Mouse (Mus musculus) G1E (cell line): Measurements from ENCODE around the gene Sdc4.

Experiments
- CTCF ChIP-seq: IDR thresholded peaks from 2 replicates; pipeline ENCODE4 v1.5.1; 2012; ENCODE audit warnings: low read depth, low read length, inconsistent platforms, mixed read lengths
- GATA1 ChIP-seq: IDR thresholded peaks from 2 replicates; pipeline ENCODE4 v1.6.1; 2012; ENCODE audit warnings: borderline replicate concordance, low read length, inconsistent platforms, mixed read lengths
- GATA2 ChIP-seq: IDR thresholded peaks from 2 replicates; pipeline ENCODE4 v1.6.1; 2012; ENCODE audit warnings: low read depth, low read length, inconsistent platforms, borderline replicate concordance
- POLR2AphosphoS5 ChIP-seq: IDR thresholded peaks from 2 replicates; pipeline ENCODE4 v1.6.1; 2012; ENCODE audit warnings: low read depth, low read length, inconsistent platforms; ENCODE audit not compliant: insufficient replicate concordance
- TAL1 ChIP-seq: conservative IDR thresholded peaks from 2 replicates; pipeline ENCODE4 v1.6.1; 2012; ENCODE audit warnings: low read depth, low read length, inconsistent platforms, mixed read lengths

GRCm38 (mm10) chr2:164443051-164443437 lies 643 bp downstream of the Sdc4 start:
- TF ChIP-seq CTCF, result no peak
- TF ChIP-seq GATA1, result no peak
- TF ChIP-seq TAL1, result no peak
- TF ChIP-seq GATA2, result no peak
- no peak for TF ChIP-seq POLR2AphosphoS5
